Mouse (Mus musculus): Measurements from ENCODE around the gene Mat2b. TPM values are rescaled to one million over a fixed set of nuclear protein-coding genes. Genes with fewer than 3 reads are reported as not detected.

The Mat2b gene
- total RNA-seq, 1 experiment from 2014 or later, result 112 TPM

DNA sequence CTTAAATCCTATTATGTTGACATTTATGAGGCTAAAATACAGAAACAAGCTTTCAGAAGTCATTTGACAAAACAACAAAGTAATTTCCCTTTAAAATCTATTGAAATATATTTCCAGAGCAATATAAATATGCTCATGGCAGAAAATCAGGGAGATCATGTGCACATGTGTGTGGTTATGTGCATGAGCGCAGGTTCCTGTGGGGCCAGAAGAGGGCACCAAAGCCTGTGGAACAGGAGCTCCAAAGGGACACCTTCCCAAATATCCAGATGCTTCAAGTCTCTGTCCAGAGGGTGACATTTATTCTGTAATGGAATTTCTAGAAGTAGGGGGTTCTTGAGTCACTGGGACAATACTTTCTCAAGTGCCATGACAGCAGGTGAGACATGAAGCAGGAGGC, 17.8 kb downstream of the Mat2b start:
- 0 out of 2 replicates have a peak, but pooled peaks have one; percentile 45 for ATAC-seq (replicated peaks; ENCODE audit: low read depth, poor library complexity, severe bottlenecking)

- no peak for ATAC-seq (replicated peaks; ENCODE audit: low read depth, poor library complexity, severe bottlenecking)
Measured at GRCm38 (mm10) chr11:40675014-40675730, 19.8 kb downstream of the Mat2b start.

DNA sequence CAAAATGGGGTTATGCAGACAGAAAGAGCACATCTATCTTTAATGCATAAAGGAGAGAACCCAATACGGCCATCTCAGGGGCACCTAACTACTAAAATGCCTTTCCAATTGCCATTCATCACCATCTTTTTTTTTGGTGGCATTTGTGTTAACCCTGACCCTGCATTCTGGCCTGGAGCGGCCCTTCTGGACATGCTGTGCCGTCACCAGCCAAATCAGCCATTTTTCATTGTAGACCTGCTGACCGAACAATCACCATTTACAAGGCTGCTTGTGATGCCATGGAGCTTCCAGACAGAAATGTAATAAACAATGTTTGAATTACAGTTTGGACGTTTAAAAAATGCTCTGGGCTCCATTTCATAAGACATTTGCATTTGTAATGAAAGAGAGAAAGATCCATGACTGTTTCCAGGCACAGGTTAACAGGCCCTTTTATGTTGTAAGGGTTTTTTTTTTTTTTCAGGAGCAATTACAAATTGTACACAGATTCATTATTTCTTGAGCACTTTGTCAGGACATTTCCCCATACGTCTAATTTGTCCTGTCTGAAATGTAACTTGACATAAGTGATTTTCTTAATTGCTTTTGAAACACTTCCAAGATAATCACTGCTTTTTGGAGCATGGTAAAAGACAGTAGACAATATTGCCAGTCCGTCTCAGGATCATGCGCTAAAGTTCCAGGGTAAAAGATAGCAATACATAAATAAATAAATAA, 45.1 kb downstream of the Mat2b start:
- no peak for ATAC-seq (replicated peaks; ENCODE audit: low read depth, poor library complexity, severe bottlenecking)

DNA sequence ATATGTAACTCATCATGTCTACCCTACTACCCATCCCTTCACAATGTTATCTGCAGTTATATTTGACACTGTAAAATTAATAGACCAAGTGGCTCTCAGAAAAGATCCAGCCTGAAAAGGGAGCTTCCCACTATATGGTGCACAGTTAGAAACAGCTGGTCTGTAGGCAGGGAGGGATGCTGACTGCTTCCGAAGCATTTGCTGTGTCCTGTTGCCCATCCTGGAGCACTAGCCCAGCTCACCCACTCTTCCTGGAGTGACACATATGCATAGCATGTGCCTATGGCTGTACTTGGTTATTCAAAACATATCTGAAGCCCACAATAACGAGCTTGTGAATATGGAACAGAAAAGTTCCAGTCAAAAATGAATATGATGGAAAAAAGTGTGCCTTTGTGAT, 47.8 kb downstream of the Mat2b start:
- no peak for ATAC-seq (replicated peaks; ENCODE audit: low read depth, poor library complexity, severe bottlenecking)

Other genes with a start within 250 kb of the Mat2b start
- gene Hmmr, start 38.2 kb upstream of the Mat2b start, total RNA-seq (2017), result 93.3 and 111 TPM in 2 replicates
- gene Nudcd2, start 38.5 kb upstream of the Mat2b start, total RNA-seq (2017), result 173 and 217 TPM in 2 replicates
- gene Ccng1, start 60.1 kb upstream of the Mat2b start, total RNA-seq (2017), result 71.8 and 83.1 TPM in 2 replicates

All from common myeloid progenitor, adult 5-6 weeks (primary cell).